Mouse (Mus musculus): ENCODE data around the gene Ubtfl1. TPM values are rescaled to one million over a fixed set of nuclear protein-coding genes. Genes with fewer than 3 reads are reported as not detected.
"Not testable (repeated sequence)": the region's sequence is repeated elsewhere in the genome, so short reads cannot be mapped to it uniquely, and the experiment has no call there.

Gene Ubtfl1
- not detected in 2 replicates for polyA plus RNA-seq (2015; fragmentation: Nextera tagmentation; extraction: Ambion mirVana)

DNA sequence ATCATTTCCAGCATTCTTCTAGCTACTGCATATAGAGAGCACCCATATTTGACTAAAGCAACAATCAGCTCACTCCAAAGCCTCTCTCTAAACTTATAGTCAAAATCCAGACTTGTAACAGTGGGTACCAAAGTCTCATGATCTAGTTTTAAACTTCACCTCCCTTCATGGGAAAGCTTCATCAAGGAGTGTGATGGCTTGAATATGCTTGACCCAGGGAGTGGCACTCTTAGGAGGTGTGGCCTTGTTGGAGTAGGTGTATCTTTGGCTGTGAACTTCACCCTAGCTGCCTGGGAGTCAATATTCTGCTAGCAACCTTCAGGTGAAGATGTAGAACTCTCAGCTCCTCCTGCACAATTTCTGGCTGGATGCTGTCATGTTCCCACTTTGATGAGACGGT lies at the start of gene Ubtfl1:
Ubtfl1 (plus strand) TSS at position 301 of the 400 bp plus-strand sequence.
- H3K27ac ChIP-seq (replicated peaks) = no peak within 1 kb of the TSS
- no peaks in the 10 kb centered on the region for H3K4me1 ChIP-seq (replicated peaks)
- 38% methylated on average over 1 of the region's 1 CpGs for WGBS (ENCODE audit: insufficient replicate concordance)
- no peaks in the 10 kb centered on the region for H3K27me3 ChIP-seq
- H3K4me2 ChIP-seq = no peak within 1 kb of the TSS
- no peak within 1 kb of the TSS for H3K9ac ChIP-seq
- no peak for ATAC-seq (ENCODE audit: insufficient read depth)
- no peaks in the 10 kb centered on the region for H3K36me3 ChIP-seq (replicated peaks)
- no peaks in the 10 kb centered on the region for H3K9me3 ChIP-seq (replicated peaks)
- no peak within 1 kb of the TSS for H3K4me3 ChIP-seq (replicated peaks)

DNA sequence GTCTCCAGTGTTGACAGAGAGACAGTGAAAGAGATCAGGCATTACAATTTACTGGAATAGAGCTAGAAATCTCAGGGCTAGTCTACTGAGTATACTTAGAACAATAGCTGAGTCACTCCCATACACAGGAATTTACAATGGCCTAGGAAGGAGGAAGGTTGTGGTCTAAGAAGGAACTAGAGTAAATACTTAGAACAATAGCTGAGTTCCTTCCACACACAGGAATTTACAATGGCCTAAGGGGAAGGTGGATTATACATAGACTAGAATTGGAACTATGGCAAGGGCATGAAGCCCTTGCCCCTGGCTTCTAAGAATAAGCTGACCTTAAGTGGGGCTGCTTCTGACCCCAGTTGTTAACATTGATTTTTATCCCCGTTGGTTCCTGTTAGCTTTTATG lies 31.2 kb upstream of the Ubtfl1 start:
- WGBS (ENCODE audit: insufficient replicate concordance) = 49% methylated on average over 1 of the region's 1 CpGs
- H3K9ac ChIP-seq; H3K27me3 ChIP-seq; H3K36me3 ChIP-seq (replicated peaks); H3K4me1 ChIP-seq (replicated peaks); H3K4me2 ChIP-seq; ATAC-seq (ENCODE audit: insufficient read depth); H3K4me3 ChIP-seq (replicated peaks); H3K9me3 ChIP-seq (replicated peaks); H3K27ac ChIP-seq (replicated peaks): not testable (repeated sequence)

DNA sequence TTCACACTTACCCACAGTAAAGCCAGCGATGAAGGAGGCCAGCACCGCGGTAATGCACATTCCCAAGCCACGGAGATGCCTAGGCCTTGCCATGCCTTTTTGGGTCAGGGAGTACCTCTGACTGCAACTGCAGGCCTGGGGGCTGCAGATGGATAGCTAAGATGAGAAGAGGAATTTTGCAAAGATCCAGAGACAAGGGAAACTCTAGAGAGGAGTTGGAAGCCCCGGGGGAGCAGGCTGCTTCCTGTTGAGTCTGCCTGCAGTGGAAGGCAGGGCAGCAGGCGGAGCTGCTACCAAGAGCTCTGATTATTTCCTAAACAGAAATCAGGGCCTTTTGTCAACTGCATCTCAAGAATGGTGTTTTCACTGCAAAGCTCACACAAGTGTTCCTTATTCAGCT lies 18.4 kb upstream of the Ubtfl1 start:
- no peak overlapping the region for H3K4me3 ChIP-seq (replicated peaks)
- no peak for ATAC-seq (ENCODE audit: insufficient read depth)
- H3K36me3 ChIP-seq (replicated peaks) = no peaks in the 10 kb centered on the region
- no peaks in the 10 kb centered on the region for H3K4me1 ChIP-seq (replicated peaks)
- H3K9ac ChIP-seq = no peak overlapping the region
- H3K4me2 ChIP-seq = no peak overlapping the region
- WGBS (ENCODE audit: insufficient replicate concordance) = 28% methylated on average over 6 of the region's 6 CpGs
- H3K27ac ChIP-seq (replicated peaks) = no peak overlapping the region
- H3K27me3 ChIP-seq = no peaks in the 10 kb centered on the region
- H3K9me3 ChIP-seq (replicated peaks) = no peaks in the 10 kb centered on the region

DNA sequence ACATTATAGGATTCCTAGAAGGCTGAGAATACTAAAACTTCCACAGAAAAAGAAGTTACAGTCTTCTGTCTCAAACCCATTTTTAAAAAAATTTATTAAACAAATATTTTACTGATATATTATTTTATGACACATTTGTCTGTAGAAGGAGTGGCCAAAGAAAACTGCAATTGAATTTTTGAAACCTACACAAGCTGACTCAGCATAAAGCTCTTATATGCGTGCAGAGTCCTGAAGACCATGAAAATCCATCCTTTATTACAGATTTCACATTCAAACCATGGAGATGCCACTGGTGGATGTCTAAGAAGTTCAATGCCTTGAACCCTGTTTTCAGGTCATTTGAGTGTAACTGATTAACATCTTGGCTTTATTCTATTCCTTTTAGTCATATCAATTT lies 4.6 kb upstream of the Ubtfl1 start:
- H3K4me3 ChIP-seq (replicated peaks) = no peak overlapping the region
- H3K9ac ChIP-seq = no peak overlapping the region
- no peaks in the 10 kb centered on the region for H3K4me1 ChIP-seq (replicated peaks)
- no peaks in the 10 kb centered on the region for H3K36me3 ChIP-seq (replicated peaks)
- no peaks in the 10 kb centered on the region for H3K9me3 ChIP-seq (replicated peaks)
- H3K27me3 ChIP-seq = no peaks in the 10 kb centered on the region
- no peak overlapping the region for H3K4me2 ChIP-seq
- 55% methylated on average over 1 of the region's 1 CpGs for WGBS (ENCODE audit: insufficient replicate concordance)
- ATAC-seq (ENCODE audit: insufficient read depth) = no peak
- no peak overlapping the region for H3K27ac ChIP-seq (replicated peaks)

DNA sequence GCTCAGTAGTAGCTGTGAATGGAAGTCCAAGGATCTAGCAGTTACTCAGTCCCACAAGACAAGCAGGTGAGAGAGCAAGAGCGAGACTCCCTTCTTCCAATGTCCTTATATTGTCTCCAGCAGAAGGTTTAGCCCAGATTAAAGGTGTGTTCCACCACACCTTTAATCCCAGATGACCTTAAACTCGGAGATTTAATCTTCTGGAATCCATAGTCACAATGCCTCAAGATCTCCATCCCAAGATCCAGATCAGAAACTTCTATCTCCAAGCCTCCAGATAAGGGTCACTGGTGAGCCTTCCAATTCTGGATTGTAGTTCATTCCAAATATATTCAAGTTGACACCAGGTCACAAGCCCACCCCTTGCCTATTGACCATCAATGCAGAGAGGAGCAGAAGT lies 1.3 kb upstream of the Ubtfl1 start, which contains the start of gene Naalad2:
Naalad2 (minus strand) TSS at position 101 of the 400 bp plus-strand sequence.
- not testable (repeated sequence) for H3K4me3 ChIP-seq (replicated peaks); H3K4me2 ChIP-seq; H3K9ac ChIP-seq; H3K9me3 ChIP-seq (replicated peaks); H3K27me3 ChIP-seq; H3K36me3 ChIP-seq (replicated peaks); H3K4me1 ChIP-seq (replicated peaks); ATAC-seq (ENCODE audit: insufficient read depth); H3K27ac ChIP-seq (replicated peaks)
- 37% methylated on average over 2 of the region's 2 CpGs for whole genome bisulfite sequencing (ENCODE audit: insufficient replicate concordance)

DNA sequence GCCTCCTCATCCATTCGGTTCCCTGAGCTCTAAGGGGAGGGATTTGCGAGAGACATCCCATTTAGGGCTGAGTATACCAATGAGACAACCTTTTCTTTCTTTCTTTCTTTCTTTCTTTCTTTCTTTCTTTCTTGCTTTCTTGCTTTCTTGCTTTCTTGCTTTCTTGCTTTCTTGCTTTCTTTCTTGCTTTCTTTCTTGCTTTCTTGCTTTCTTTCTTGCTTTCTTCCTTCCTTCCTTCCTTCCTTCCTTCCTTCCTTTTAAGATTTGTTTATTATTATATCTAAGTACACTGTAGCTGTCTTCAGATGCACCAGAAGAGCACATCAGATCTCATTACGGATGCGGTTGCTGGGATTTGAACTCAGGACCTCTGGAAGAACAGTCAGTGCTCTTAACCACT lies 8.2 kb downstream of the Ubtfl1 start:
- H3K9me3 ChIP-seq (replicated peaks); H3K27ac ChIP-seq (replicated peaks); H3K4me1 ChIP-seq (replicated peaks); H3K9ac ChIP-seq; H3K4me3 ChIP-seq (replicated peaks); H3K27me3 ChIP-seq; ATAC-seq (ENCODE audit: insufficient read depth); H3K36me3 ChIP-seq (replicated peaks); H3K4me2 ChIP-seq: not testable (repeated sequence)
- 49% methylated on average over 4 of the region's 4 CpGs for WGBS (ENCODE audit: insufficient replicate concordance)

DNA sequence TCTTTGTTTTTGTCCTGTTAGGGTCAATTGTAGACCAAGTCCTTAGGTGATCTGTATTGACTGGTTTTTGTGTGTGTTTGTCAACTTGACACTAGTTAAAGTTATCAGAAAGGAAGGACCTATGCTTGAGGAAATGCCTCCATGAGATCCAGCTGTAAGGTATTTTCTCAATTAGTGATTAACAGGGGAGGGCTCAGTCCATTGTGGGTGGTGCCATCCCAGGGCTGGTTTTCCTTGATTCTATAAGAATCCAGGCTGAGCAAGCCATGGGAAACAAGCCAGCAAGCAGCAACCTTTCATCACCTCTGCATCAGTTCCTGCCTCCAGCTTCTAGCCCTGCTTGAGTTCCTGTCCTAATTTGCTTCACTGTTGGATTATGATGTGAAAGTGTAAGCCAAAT lies 26.1 kb downstream of the Ubtfl1 start, which contains the start of gene Mbd3l2:
Mbd3l2 (plus strand) TSS at position 301 of the 400 bp plus-strand sequence.
- Histone ChIP-seq H3K36me3 (replicated peaks) (no peaks in the 10 kb centered on the region), H3K4me2 (no peak within 1 kb of the TSS), H3K4me1 (replicated peaks) (no peaks in the 10 kb centered on the region), H3K27ac (replicated peaks) (no peak within 1 kb of the TSS), H3K4me3 (replicated peaks) (no peak within 1 kb of the TSS), H3K27me3 (no peaks in the 10 kb centered on the region), H3K9me3 (replicated peaks) (no peaks in the 10 kb centered on the region; the same call in 1 of the 2 replicates), H3K9ac (no peak within 1 kb of the TSS)
- ATAC-seq (ENCODE audit: insufficient read depth) = no peak

DNA sequence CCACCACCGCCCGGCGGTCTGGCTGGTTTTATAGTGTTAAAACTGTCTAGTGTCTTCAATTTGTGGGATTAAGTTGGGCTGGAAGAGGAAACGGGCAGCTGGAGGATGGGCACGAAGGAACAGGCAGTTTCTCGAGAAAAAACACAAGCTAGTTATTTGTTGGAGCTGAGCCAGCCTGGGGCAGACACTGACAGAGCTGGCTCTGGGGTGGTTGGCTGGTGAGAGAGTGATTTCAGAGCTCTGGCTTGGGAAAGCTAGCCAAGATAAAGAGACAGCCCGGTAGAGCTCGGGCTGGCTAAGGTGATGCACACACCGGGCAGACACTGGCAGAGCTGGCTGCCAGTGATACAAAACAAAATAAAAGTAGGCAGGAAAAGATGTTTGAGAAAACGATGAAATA lies 27.5 kb downstream of the Ubtfl1 start:
- H3K4me1 ChIP-seq (replicated peaks) = no peaks in the 10 kb centered on the region
- no peaks in the 10 kb centered on the region for H3K27me3 ChIP-seq
- no peak for ATAC-seq (ENCODE audit: insufficient read depth)
- H3K9me3 ChIP-seq (replicated peaks) = no peaks in the 10 kb centered on the region; the same call in 1 of the 2 replicates
- no peaks in the 10 kb centered on the region for H3K36me3 ChIP-seq (replicated peaks)
- WGBS (ENCODE audit: insufficient replicate concordance) = 61% methylated on average over 10 of the region's 10 CpGs
- H3K27ac ChIP-seq (replicated peaks) = no peak overlapping the region
- no peak overlapping the region for H3K9ac ChIP-seq
- H3K4me2 ChIP-seq = no peak overlapping the region
- H3K4me3 ChIP-seq (replicated peaks) = no peak overlapping the region

DNA sequence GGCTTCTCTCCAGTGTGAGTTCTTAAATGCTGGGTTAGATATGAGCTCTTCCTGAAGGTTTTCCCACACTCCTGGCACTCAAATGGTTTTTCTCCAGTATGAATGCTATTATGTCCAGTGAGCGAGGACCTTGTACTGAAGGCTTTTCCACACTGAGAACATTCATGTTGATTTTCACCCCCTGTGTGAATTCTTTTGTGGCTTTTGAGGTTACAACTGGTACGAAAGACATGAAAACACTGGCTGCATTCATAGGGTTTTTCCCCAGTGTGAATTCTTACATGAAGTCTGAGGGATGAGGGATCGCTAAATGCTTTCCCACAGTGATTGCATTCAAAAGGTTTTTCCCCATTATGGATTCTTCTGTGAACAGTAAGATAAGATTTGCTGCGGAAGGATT lies 52.3 kb downstream of the Ubtfl1 start:
- H3K4me2 ChIP-seq = no peak overlapping the region
- H3K9ac ChIP-seq = no peak overlapping the region
- H3K4me3 ChIP-seq (replicated peaks) = no peak overlapping the region
- no peaks in the 10 kb centered on the region for H3K27me3 ChIP-seq
- H3K27ac ChIP-seq (replicated peaks) = no peak overlapping the region
- no peaks in the 10 kb centered on the region for H3K4me1 ChIP-seq (replicated peaks)
- H3K36me3 ChIP-seq (replicated peaks) = no peaks in the 10 kb centered on the region
- WGBS (ENCODE audit: insufficient replicate concordance) = 66% methylated on average over 4 of the region's 4 CpGs
- H3K9me3 ChIP-seq (replicated peaks) = no peaks in the 10 kb centered on the region
- ATAC-seq (ENCODE audit: insufficient read depth) = no peak

Small RNAs within 50 kb of the gene (microRNA-seq; reads per million reads assigned to microRNA genes)
- not detected for gene Gm22854

Other genes starting within 250 kb of the Ubtfl1 start
- gene Chordc1, start 112.3 kb upstream of the Ubtfl1 start, polyA plus RNA-seq (2015; fragmentation: Nextera tagmentation; extraction: Ambion mirVana) = 37.4 and 43.1 TPM in 2 replicates
- gene Naalad2, start 1.4 kb upstream of the Ubtfl1 start, polyA plus RNA-seq (2015; fragmentation: Nextera tagmentation; extraction: Ambion mirVana) = 0.47 and 0.64 TPM in 2 replicates
- gene Mbd3l2, start 26.2 kb downstream of the Ubtfl1 start, polyA plus RNA-seq (2015; fragmentation: Nextera tagmentation; extraction: Ambion mirVana) = not detected in 2 replicates
- 0.53 and 0.61 TPM in 2 replicates for gene Zfp558, start 73.8 kb downstream of the Ubtfl1 start, polyA plus RNA-seq (2015; fragmentation: Nextera tagmentation; extraction: Ambion mirVana)
- gene Mbd3l1, start 73.9 kb downstream of the Ubtfl1 start, polyA plus RNA-seq (2015; fragmentation: Nextera tagmentation; extraction: Ambion mirVana) = not detected in 2 replicates